Mouse (Mus musculus): ENCODE measurements at regions not wholly inside any gene's neighbourhood (a gene's known extent, or its start where the extent isn't known, plus 50 kb on each side); places are given as distances from the start of the nearest gene placed in this dataset.

GRCm38 (mm10) chr1:71886903-71887302, 233.9 kb upstream of the Fn1 start:
- 48% methylated on average over 6 of the region's 6 CpGs for WGBS
- H3K27me3 ChIP-seq (replicated peaks; ENCODE audit: control insufficient read depth, insufficient read depth, low read length): no peaks in the 10 kb centered on the region
- no peak overlapping the region for H3K4me3 ChIP-seq (ENCODE audit: low read depth, low read length)
- TF ChIP-seq CTCF (IDR thresholded peaks at IDR 0.05; ENCODE audit: low read depth): no peak
- H3K36me3 ChIP-seq (ENCODE audit: control insufficient read depth, insufficient read depth): no peaks in the 10 kb centered on the region
- no peak overlapping the region for H3K27ac ChIP-seq (ENCODE audit: low read depth, low read length)
- peaks cover 7% of the 10 kb centered on the region for H3K4me1 ChIP-seq (replicated peaks; ENCODE audit: control insufficient read depth, insufficient read depth, low read length)
- no peak overlapping the region for H3K9ac ChIP-seq (ENCODE audit: low read depth, low read length)
- ATAC-seq: peak; percentile 54
- peak overlapping the region; percentile 35 for H3K4me2 ChIP-seq (replicated peaks; ENCODE audit: low read depth)
- H3K9me3 ChIP-seq (ENCODE audit: control insufficient read depth): no peaks in the 10 kb centered on the region

- TF ChIP-seq CTCF (IDR thresholded peaks at IDR 0.05; ENCODE audit: low read depth): no peak
- Histone ChIP-seq H3K27me3 (replicated peaks; ENCODE audit: control insufficient read depth, insufficient read depth, low read length) (no peaks in the 10 kb centered on the region), H3K27ac (ENCODE audit: low read depth, low read length) (no peak overlapping the region), H3K4me1 (replicated peaks; ENCODE audit: control insufficient read depth, insufficient read depth, low read length) (peaks cover 7% of the 10 kb centered on the region; the same call in 1 of the 2 replicates), H3K4me3 (ENCODE audit: low read depth, low read length) (no peak overlapping the region), H3K9me3 (ENCODE audit: control insufficient read depth) (no peaks in the 10 kb centered on the region), H3K9ac (ENCODE audit: low read depth, low read length) (no peak overlapping the region), H3K36me3 (ENCODE audit: control insufficient read depth, insufficient read depth) (no peaks in the 10 kb centered on the region), H3K4me2 (replicated peaks; ENCODE audit: low read depth) (no peak overlapping the region)
- 58% methylated on average over 5 of the region's 5 CpGs for WGBS
- ATAC-seq: no peak
Measured at GRCm38 (mm10) chr1:71886233-71886632, 233.2 kb upstream of the Fn1 start.

GRCm38 (mm10) chr1:71881851-71882250, 228.9 kb upstream of the Fn1 start:
- Histone ChIP-seq H3K27me3 (replicated peaks; ENCODE audit: control insufficient read depth, insufficient read depth, low read length) (no peaks in the 10 kb centered on the region), H3K4me2 (replicated peaks; ENCODE audit: low read depth) (no peak overlapping the region), H3K9ac (ENCODE audit: low read depth, low read length) (no peak overlapping the region), H3K4me3 (ENCODE audit: low read depth, low read length) (no peak overlapping the region), H3K9me3 (ENCODE audit: control insufficient read depth) (no peaks in the 10 kb centered on the region), H3K27ac (ENCODE audit: low read depth, low read length) (no peak overlapping the region), H3K4me1 (replicated peaks; ENCODE audit: control insufficient read depth, insufficient read depth, low read length) (0 out of 2 replicates have a peak, but pooled peaks cover under 1% of the 10 kb centered on the region), H3K36me3 (ENCODE audit: control insufficient read depth, insufficient read depth) (no peaks in the 10 kb centered on the region)
- ATAC-seq: no peak
- WGBS: 77% methylated on average over 12 of the region's 12 CpGs
- no peak for TF ChIP-seq CTCF (IDR thresholded peaks at IDR 0.05; ENCODE audit: low read depth)

- Histone ChIP-seq H3K27me3 (replicated peaks; ENCODE audit: control insufficient read depth, insufficient read depth, low read length) (no peaks in the 10 kb centered on the region), H3K4me3 (ENCODE audit: low read depth, low read length) (no peak overlapping the region), H3K4me2 (replicated peaks; ENCODE audit: low read depth) (no peak overlapping the region), H3K9ac (ENCODE audit: low read depth, low read length) (no peak overlapping the region), H3K36me3 (ENCODE audit: control insufficient read depth, insufficient read depth) (no peaks in the 10 kb centered on the region), H3K4me1 (replicated peaks; ENCODE audit: control insufficient read depth, insufficient read depth, low read length) (no peaks in the 10 kb centered on the region), H3K27ac (ENCODE audit: low read depth, low read length) (no peak overlapping the region), H3K9me3 (ENCODE audit: control insufficient read depth) (no peaks in the 10 kb centered on the region)
- WGBS: 87% methylated on average over 4 of the region's 4 CpGs
- no peak for TF ChIP-seq CTCF (IDR thresholded peaks at IDR 0.05; ENCODE audit: low read depth)
- ATAC-seq: no peak
Measured at GRCm38 (mm10) chr1:71881191-71881590, 228.2 kb upstream of the Fn1 start.

- H3K9me3 ChIP-seq (ENCODE audit: control insufficient read depth): no peaks in the 10 kb centered on the region
- H3K4me2 ChIP-seq (replicated peaks; ENCODE audit: low read depth): no peak overlapping the region
- no peaks in the 10 kb centered on the region for H3K4me1 ChIP-seq (replicated peaks; ENCODE audit: control insufficient read depth, insufficient read depth, low read length)
- no peaks in the 10 kb centered on the region for H3K27me3 ChIP-seq (replicated peaks; ENCODE audit: control insufficient read depth, insufficient read depth, low read length)
- no peak for ATAC-seq
- H3K4me3 ChIP-seq (ENCODE audit: low read depth, low read length): no peak overlapping the region
- H3K36me3 ChIP-seq (ENCODE audit: control insufficient read depth, insufficient read depth): no peaks in the 10 kb centered on the region
- H3K27ac ChIP-seq (ENCODE audit: low read depth, low read length): no peak overlapping the region
- 58% methylated on average over 6 of the region's 6 CpGs for WGBS
- no peak overlapping the region for H3K9ac ChIP-seq (ENCODE audit: low read depth, low read length)
- no peak for TF ChIP-seq CTCF (IDR thresholded peaks at IDR 0.05; ENCODE audit: low read depth)
Measured at GRCm38 (mm10) chr1:71880480-71880879, 227.5 kb upstream of the Fn1 start.

- 79% methylated on average over 9 of the region's 9 CpGs for WGBS
- no peaks in the 10 kb centered on the region for H3K27me3 ChIP-seq (replicated peaks; ENCODE audit: control insufficient read depth, insufficient read depth, low read length)
- no peak for ATAC-seq
- H3K4me3 ChIP-seq (ENCODE audit: low read depth, low read length): no peak overlapping the region
- H3K4me2 ChIP-seq (replicated peaks; ENCODE audit: low read depth): no peak overlapping the region
- no peak for TF ChIP-seq CTCF (IDR thresholded peaks at IDR 0.05; ENCODE audit: low read depth)
- no peaks in the 10 kb centered on the region for H3K36me3 ChIP-seq (ENCODE audit: control insufficient read depth, insufficient read depth)
- no peak overlapping the region for H3K27ac ChIP-seq (ENCODE audit: low read depth, low read length)
- no peaks in the 10 kb centered on the region for H3K4me1 ChIP-seq (replicated peaks; ENCODE audit: control insufficient read depth, insufficient read depth, low read length)
- H3K9me3 ChIP-seq (ENCODE audit: control insufficient read depth): no peaks in the 10 kb centered on the region
- no peak overlapping the region for H3K9ac ChIP-seq (ENCODE audit: low read depth, low read length)
Measured at GRCm38 (mm10) chr1:71876712-71877401, 223.9 kb upstream of the Fn1 start.
